Mouse (Mus musculus) central nervous system, embryonic 18 days (tissue): ENCODE data around the gene Bbs12. TPM values are rescaled to one million over a fixed set of nuclear protein-coding genes. Genes with fewer than 3 reads are reported as not detected.

ENCODE experiments used
- polyA plus RNA-seq: library from polyadenylated mRNA; depleted of rRNA; stranded (reverse); fragments of >200 nt; gene quantifications from 2 replicates; pipeline ENCODE4 v1.2.3, GENCODE M21; 2012; rRNA removed

The Bbs12 gene
- polyA plus RNA-seq: 3.1 and 3.6 TPM in 2 replicates

DNA sequence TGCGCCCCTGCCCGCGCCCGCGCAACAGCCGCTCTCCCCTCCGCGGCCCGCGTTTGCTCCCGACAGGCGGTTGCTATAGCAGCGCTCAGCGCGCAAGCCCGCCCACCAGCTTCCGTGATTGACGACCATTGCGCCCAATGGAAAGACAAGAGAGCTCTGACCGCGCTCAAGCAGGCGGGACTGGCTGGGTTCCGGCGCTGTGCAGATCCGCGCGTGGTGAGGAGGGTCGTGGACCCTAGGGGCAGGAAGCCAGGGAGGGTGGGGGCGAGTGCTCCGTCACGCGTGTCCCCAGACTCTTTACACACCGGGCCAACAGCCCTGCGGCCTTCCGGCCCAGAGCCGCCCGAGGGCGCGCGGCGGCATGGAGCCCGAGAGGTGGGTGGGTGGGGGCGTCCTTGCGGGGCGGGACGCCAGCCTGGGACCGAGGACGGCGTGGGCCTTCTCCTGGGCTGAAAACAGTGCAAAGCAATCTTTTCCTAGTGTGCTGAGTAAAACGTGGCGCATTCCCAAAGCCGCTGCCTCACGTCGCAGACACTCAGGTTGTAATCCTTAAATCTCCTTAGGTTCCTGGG lies at the start of gene Bbs12, which contains the start of gene Cetn4:
TSS of gene Bbs12 (plus strand) at position 185 of the 572 bp plus-strand sequence.
TSS of gene Cetn4 (minus strand) at position 339 of the 572 bp plus-strand sequence.

GRCm38 (mm10) chr3:37348221-37349165 lies 36.1 kb downstream of the Bbs12 start, which contains the start of gene Fgf2:
TSS of gene Fgf2 (plus strand) at chr3:37348346.

Other genes starting within 250 kb of the Bbs12 start
- 0.04 and 0.09 TPM in 2 replicates for gene Adad1, start 249.0 kb upstream of the Bbs12 start, polyA plus RNA-seq
- 0.43 and 0.67 TPM in 2 replicates for gene Il2, start 186.6 kb upstream of the Bbs12 start, polyA plus RNA-seq
- not detected in 2 replicates for gene Il21, start 79.9 kb upstream of the Bbs12 start, polyA plus RNA-seq
- 2.7 and 2.8 TPM in 2 replicates for gene Cetn4, start 154 bp downstream of the Bbs12 start, polyA plus RNA-seq
- gene Fgf2, start 35.8 kb downstream of the Bbs12 start, polyA plus RNA-seq: 0.65 and 1.3 TPM in 2 replicates
- 9.5 and 9.7 TPM in 2 replicates for gene Spata5, start 107.3 kb downstream of the Bbs12 start, polyA plus RNA-seq
- gene Nudt6, start 107.7 kb downstream of the Bbs12 start, polyA plus RNA-seq: 6.1 and 7.5 TPM in 2 replicates